Mouse (Mus musculus) liver, postnatal 0 days (tissue): Measurements from ENCODE around the gene Pik3cd. TPM values are rescaled to one million over a fixed set of nuclear protein-coding genes. Genes with fewer than 3 reads are reported as not detected.

Source experiments
- ATAC-seq: fragments of 200-750 bp; cut with Nextera tagmentation; 2 replicates; pipeline ENCODE4 v1.8.0; 2017; ENCODE audit warnings: mild to moderate bottlenecking, moderate library complexity
- DNase-seq: peaks from one replicate; pipeline ENCODE4 v3.0.0-alpha.2; 2016
- H3K27ac ChIP-seq: fragments of 300-500 bp; sonication (generic); 2 replicates; pipeline ENCODE4 v1.5.1; 2014; ENCODE audit warnings: antibody characterized with exemption, moderate library complexity, mild to moderate bottlenecking, low read depth
- H3K27me3 ChIP-seq: fragments of 300-500 bp; sonication (generic); 2 replicates; pipeline ENCODE4 v1.6.1; 2014; ENCODE audit warnings: low read length, control low read depth, mixed read lengths; ENCODE audit not compliant: insufficient read depth
- H3K36me3 ChIP-seq: fragments of 300-500 bp; sonication (generic); replicated peaks from 2 replicates; pipeline ENCODE4 v1.6.1; 2014; ENCODE audit warnings: mild to moderate bottlenecking, control low read depth, low read length, moderate library complexity, mixed read lengths; ENCODE audit not compliant: insufficient read depth
- H3K4me1 ChIP-seq: fragments of 300-500 bp; sonication (generic); 2 replicates; pipeline ENCODE4 v1.6.1; 2014; ENCODE audit warnings: antibody characterized with exemption, mild to moderate bottlenecking, control low read depth; ENCODE audit not compliant: insufficient read depth
- H3K4me2 ChIP-seq: fragments of 300-500 bp; sonication (generic); 2 replicates; pipeline ENCODE4 v1.6.1; 2014; ENCODE audit warnings: low read depth, mild to moderate bottlenecking, low read length, moderate library complexity, mixed read lengths
- H3K4me3 ChIP-seq: fragments of 300-500 bp; sonication (generic); 2 replicates; pipeline ENCODE4 v1.5.1; 2014; ENCODE audit warnings: low read depth, low read length
- H3K9ac ChIP-seq: fragments of 300-500 bp; sonication (generic); replicated peaks from 2 replicates; pipeline ENCODE4 v1.6.1; 2014; ENCODE audit warnings: mild to moderate bottlenecking, moderate library complexity
- H3K9me3 ChIP-seq: fragments of 300-500 bp; sonication (generic); 2 replicates; pipeline ENCODE4 v1.6.1; 2016; ENCODE audit warnings: mild to moderate bottlenecking, control low read depth, low read length, mixed read lengths
- CTCF ChIP-seq: sonication (generic); IDR thresholded peaks from 2 replicates; pipeline ENCODE4 v1.5.1; 2016; ENCODE audit warnings: antibody characterized with exemption, low read depth
- EP300 ChIP-seq: IDR thresholded peaks from 2 replicates; pipeline ENCODE4 v1.6.1; 2016; ENCODE audit warnings: antibody characterized with exemption, low read depth, mild to moderate bottlenecking
- WGBS: fragments of 180-500 bp; shearing (Covaris S2); extraction: QIAGEN DNeasy Blood & Tissue Kit; methylation state at CpG from one replicate; pipeline ENCODE4 v1.1.7; 2014; ENCODE audit not compliant: insufficient replicate concordance; 5-methylcytosine and 5-hydroxymethylcytosine counted together
- polyA plus RNA-seq: library from polyadenylated mRNA; unstranded; fragments of >200 nt; fragmentation: Nextera tagmentation; extraction: Ambion mirVana; gene quantifications from 2 replicates; pipeline ENCODE4 v1.2.1, GENCODE M21; 2015

Pik3cd gene
- polyA plus RNA-seq, 1 experiment from 2014 or later, result 7.8 TPM

GRCm38 (mm10) chr4:149725661-149726350 is 23.4 kb upstream of the Pik3cd start:
- no peaks in the 10 kb centered on the region for H3K4me1 ChIP-seq
- DNase-seq (peak; percentile 88), ATAC-seq (peak; percentile 59)
- no peak overlapping the region for H3K27ac ChIP-seq
- WGBS, result 58% methylated on average over 15 of the region's 15 CpGs
- H3K4me2 ChIP-seq, result no peak overlapping the region
- no peak overlapping the region for H3K9ac ChIP-seq
- peaks cover 29% of the 10 kb centered on the region for H3K36me3 ChIP-seq
- no peaks in the 10 kb centered on the region for H3K27me3 ChIP-seq
- TF ChIP-seq CTCF, result peak; percentile 81
- TF ChIP-seq EP300, result no peak
- no peaks in the 10 kb centered on the region for H3K9me3 ChIP-seq
- no peak overlapping the region for H3K4me3 ChIP-seq

- no peak overlapping the region for H3K4me3 ChIP-seq
- H3K9me3 ChIP-seq, result no peaks in the 10 kb centered on the region
- H3K36me3 ChIP-seq, result peaks cover 30% of the 10 kb centered on the region
- H3K4me2 ChIP-seq, result no peak overlapping the region
- ATAC-seq, result no peak
- no peaks in the 10 kb centered on the region for H3K27me3 ChIP-seq
- DNase-seq, result no peak
- WGBS, result 85% methylated on average over 14 of the region's 17 CpGs
- H3K4me1 ChIP-seq, result no peaks in the 10 kb centered on the region
- H3K9ac ChIP-seq, result no peak overlapping the region
- no peak overlapping the region for H3K27ac ChIP-seq
- TF ChIP-seq EP300 (no peak), CTCF (no peak)
These were observed 22.6 kb upstream of the Pik3cd start for GRCm38 (mm10) chr4:149724916-149725470.

GRCm38 (mm10) chr4:149723855-149724731 is 21.7 kb upstream of the Pik3cd start:
- 76% methylated on average over 17 of the region's 17 CpGs for WGBS
- no peak overlapping the region for H3K4me3 ChIP-seq
- H3K9ac ChIP-seq, result no peak overlapping the region
- H3K27ac ChIP-seq, result no peak overlapping the region
- peak; percentile 61 for ATAC-seq
- H3K36me3 ChIP-seq, result peaks cover 33% of the 10 kb centered on the region
- H3K27me3 ChIP-seq, result no peaks in the 10 kb centered on the region
- peak; percentile 78 for TF ChIP-seq CTCF
- TF ChIP-seq EP300, result no peak
- no peak overlapping the region for H3K4me2 ChIP-seq
- no peaks in the 10 kb centered on the region for H3K4me1 ChIP-seq
- peak; percentile 78 for DNase-seq
- H3K9me3 ChIP-seq, result no peaks in the 10 kb centered on the region

- Histone ChIP-seq H3K9me3 (no peaks in the 10 kb centered on the region), H3K36me3 (peaks cover 36% of the 10 kb centered on the region), H3K4me2 (no peak overlapping the region), H3K4me1 (no peaks in the 10 kb centered on the region), H3K27me3 (no peaks in the 10 kb centered on the region), H3K27ac (no peak overlapping the region), H3K9ac (no peak overlapping the region), H3K4me3 (no peak overlapping the region)
- 82% methylated on average over 12 of the region's 12 CpGs for WGBS
- ATAC-seq (no peak), DNase-seq (no peak)
- TF ChIP-seq EP300 (no peak), CTCF (no peak)
These were observed 20.6 kb upstream of the Pik3cd start for GRCm38 (mm10) chr4:149723021-149723390.

- DNase-seq (no peak), ATAC-seq (no peak)
- Histone ChIP-seq H3K36me3 (peaks cover 42% of the 10 kb centered on the region), H3K4me2 (no peak overlapping the region), H3K4me3 (no peak overlapping the region), H3K27ac (no peak overlapping the region), H3K27me3 (no peaks in the 10 kb centered on the region), H3K9me3 (no peaks in the 10 kb centered on the region), H3K4me1 (no peaks in the 10 kb centered on the region), H3K9ac (no peak overlapping the region)
- TF ChIP-seq EP300, result no peak
- TF ChIP-seq CTCF, result no peak
- WGBS, result 89% methylated on average over 24 of the region's 24 CpGs
These were observed 20.0 kb upstream of the Pik3cd start for GRCm38 (mm10) chr4:149722104-149723020.
